Mouse (Mus musculus) bone marrow macrophage, adult 2 months (primary cell): ENCODE measurements around the gene Foxn3.

Experiments
- CTCF ChIP-seq: IDR thresholded peaks from 2 replicates; pipeline ENCODE4 v1.5.1; 2012; ENCODE audit warnings: low read depth, mild to moderate bottlenecking, low read length, moderate library complexity
- POLR2A ChIP-seq: IDR thresholded peaks from 2 replicates; pipeline ENCODE4 v1.6.1; 2012; ENCODE audit warnings: mild to moderate bottlenecking, low read depth, low read length, borderline replicate concordance

DNA sequence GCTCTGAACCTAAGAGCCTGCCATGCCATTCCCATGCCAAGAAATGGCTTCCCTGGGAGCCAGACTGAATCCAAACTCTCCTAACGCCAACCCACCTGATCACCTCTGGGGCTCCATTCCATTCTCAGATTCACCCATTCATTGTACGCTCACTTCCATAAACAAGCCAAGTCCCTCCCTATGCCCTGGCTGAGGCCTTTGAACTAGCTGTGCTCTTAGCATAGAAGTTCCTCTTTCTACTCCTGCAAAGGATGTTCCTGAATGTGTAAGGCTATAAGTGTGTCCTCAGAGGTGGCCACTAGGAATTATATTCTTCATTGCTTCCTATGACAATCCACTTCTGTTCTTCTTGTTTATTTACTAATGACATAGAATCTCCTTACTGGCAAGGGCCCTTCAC lies 40.5 kb downstream of the Foxn3 start:
- no peak for TF ChIP-seq CTCF
- TF ChIP-seq POLR2A: no peak
